Mouse (Mus musculus): ENCODE data around the gene Tktl1. TPM values are rescaled to one million over a fixed set of nuclear protein-coding genes. Genes with fewer than 3 reads are reported as not detected.

Gene Tktl1
- not detected in 2 replicates for polyA plus RNA-seq (2012; rRNA removed)

DNA sequence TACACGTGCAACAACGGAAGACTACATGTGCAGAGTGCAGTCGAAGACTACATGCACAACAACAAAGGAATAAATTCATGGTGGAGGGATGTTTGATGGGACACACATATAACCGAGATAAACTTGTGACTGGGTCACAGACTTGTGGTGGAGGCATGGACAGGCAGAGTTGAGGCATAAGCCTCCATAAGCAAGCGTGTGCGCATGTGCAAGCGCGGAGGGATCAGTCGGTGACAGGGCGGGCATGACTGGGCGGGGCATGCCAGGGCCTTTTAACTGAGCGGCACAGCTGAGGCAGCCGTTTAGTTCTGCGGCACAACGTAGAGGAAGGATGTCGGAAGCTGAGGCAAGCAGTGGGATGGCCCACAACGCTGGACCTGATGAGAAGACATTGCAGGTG lies at the start of gene Tktl1:
Gene Tktl1 (plus strand): TSS at position 301 of the 400 bp plus-strand sequence.

DNA sequence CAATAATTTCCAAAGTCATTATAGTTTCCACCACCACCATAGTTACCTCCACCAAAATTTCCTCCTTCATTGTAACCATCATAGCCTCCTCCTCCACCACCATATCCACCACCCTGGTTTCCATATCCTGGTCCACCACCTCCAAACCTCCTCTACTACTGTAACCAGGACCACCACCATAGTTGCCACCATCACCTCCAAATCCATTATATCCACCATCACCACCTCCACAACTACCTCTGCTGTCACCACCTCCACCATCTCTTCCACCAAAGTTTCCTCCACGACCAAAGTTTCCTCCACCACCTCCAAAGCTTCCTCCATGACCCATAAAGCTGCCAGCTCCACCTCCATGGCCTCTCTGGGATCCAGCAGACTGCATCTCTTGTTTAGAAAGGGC lies 41.8 kb upstream of the Tktl1 start, which contains the start of gene Mecp2:
Gene Mecp2 (minus strand): TSS at position 101 of the 400 bp plus-strand sequence.

DNA sequence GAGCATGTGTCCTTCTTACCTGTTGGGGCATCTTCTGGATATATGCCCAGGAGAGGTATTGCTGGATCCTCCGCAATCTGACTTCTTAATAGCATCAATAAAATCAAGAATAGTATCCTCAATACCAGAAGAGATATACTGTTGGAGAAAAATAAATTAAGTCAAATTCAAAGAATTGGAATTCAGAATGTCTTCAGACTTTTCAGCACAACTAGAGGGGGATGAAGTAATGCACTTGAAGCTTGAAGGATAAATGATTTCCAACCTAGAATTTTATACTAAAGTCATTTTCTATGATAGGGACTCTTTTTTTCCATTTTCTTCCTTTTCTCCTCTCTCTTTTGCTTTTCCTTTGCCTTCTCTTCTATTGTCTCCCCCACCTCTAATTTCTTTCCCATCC lies 9.3 kb upstream of the Tktl1 start, which contains the start of gene Tex28:
Gene Tex28 (minus strand): TSS at position 101 of the 400 bp plus-strand sequence.

DNA sequence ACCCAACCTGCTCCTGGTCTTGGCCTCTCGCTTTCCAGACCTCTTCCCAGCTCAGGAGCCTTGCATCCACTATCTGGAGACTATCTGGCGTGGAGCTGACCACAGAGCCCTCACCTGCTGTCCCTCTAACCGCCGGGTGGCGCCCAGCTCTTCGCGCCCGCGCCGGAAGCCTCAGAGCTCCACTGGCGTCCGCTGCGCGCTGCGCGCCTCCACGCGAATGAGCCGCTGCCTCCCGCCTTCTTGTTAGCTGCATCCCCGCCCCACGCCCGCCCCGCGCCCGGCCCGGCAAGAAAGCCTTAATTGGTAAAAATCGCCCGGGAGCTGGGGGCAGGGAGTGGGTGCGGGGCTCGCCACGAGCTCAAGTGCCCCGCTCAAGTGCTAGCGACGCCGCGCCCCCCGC lies 72.6 kb downstream of the Tktl1 start, which contains the start of gene Flna:
Gene Flna (minus strand): TSS at position 206 of the 400 bp plus-strand sequence.

DNA sequence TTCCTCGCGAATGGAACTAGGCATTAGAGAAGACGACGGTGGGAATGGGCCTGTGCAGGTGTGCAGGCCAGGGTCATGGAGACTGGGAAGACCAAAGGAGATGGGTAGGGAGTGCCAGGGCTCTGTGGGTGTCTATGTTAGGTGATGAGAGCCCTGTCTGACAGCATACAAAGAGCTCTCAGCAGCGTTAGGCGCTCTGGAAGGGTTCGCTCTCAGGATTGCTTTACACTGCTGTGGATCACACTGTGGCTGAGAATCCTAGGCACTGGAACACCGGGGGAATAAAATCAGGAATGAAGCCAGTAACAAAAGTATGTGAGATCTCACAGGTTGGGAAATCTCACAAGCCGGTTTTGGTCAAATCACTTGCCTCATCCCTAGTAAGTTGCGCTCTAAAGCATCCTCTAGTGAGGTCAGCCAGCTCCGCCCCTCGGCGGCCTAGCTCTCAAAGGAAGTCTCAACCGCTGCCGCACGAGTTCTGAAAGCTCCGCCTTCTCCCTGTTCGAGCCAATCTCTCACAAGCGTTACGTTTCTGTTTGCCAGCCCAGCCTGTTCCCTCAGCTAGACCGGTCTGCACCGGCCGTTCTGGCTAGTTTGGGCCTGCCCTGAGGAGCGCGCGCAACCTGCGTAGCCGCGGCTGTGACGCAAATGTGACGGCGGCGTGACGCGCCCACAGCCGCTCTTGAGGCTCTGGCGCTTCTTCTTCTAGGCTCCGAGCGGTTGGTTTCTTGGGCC lies 77.3 kb downstream of the Tktl1 start, which contains the start of gene Emd:
Gene Emd (plus strand): TSS at position 535 of the 735 bp plus-strand sequence.

Other genes starting within 250 kb of the Tktl1 start
- 16.4 and 17.5 TPM in 2 replicates for gene Renbp, start 246.4 kb upstream of the Tktl1 start, polyA plus RNA-seq (2012; rRNA removed)
- gene Hcfc1, start 210.9 kb upstream of the Tktl1 start, polyA plus RNA-seq (2012; rRNA removed): 12.8 and 17.0 TPM in 2 replicates
- 21.7 and 22.4 TPM in 2 replicates for gene Irak1, start 153.3 kb upstream of the Tktl1 start, polyA plus RNA-seq (2012; rRNA removed)
- gene Opn1mw, start 49.8 kb upstream of the Tktl1 start, polyA plus RNA-seq (2012; rRNA removed): not detected in 2 replicates
- gene Mecp2, start 41.9 kb upstream of the Tktl1 start, polyA plus RNA-seq (2012; rRNA removed): 3.2 and 3.9 TPM in 2 replicates
- gene Tex28, start 9.4 kb upstream of the Tktl1 start, polyA plus RNA-seq (2012; rRNA removed): not detected in 2 replicates
- 78.2 and 95.5 TPM in 2 replicates for gene Flna, start 72.6 kb downstream of the Tktl1 start, polyA plus RNA-seq (2012; rRNA removed)
- gene Emd, start 77.4 kb downstream of the Tktl1 start, polyA plus RNA-seq (2012; rRNA removed): 21.0 and 25.4 TPM in 2 replicates
- gene Rpl10, start 93.6 kb downstream of the Tktl1 start, polyA plus RNA-seq (2012; rRNA removed): 1,323 and 1,359 TPM in 2 replicates
- 27.9 and 31.7 TPM in 2 replicates for gene Taz, start 104.7 kb downstream of the Tktl1 start, polyA plus RNA-seq (2012; rRNA removed)
- gene Dnase1l1, start 105.1 kb downstream of the Tktl1 start, polyA plus RNA-seq (2012; rRNA removed): 12.3 and 12.4 TPM in 2 replicates
- 78.4 and 81.0 TPM in 2 replicates for gene Atp6ap1, start 119.8 kb downstream of the Tktl1 start, polyA plus RNA-seq (2012; rRNA removed)
- gene Gdi1, start 127.7 kb downstream of the Tktl1 start, polyA plus RNA-seq (2012; rRNA removed): 114 and 163 TPM in 2 replicates
- gene Fam50a, start 135.8 kb downstream of the Tktl1 start, polyA plus RNA-seq (2012; rRNA removed): 17.1 and 18.8 TPM in 2 replicates
- gene Plxna3, start 151.8 kb downstream of the Tktl1 start, polyA plus RNA-seq (2012; rRNA removed): 2.4 and 3.7 TPM in 2 replicates
- gene Lage3, start 176.4 kb downstream of the Tktl1 start, polyA plus RNA-seq (2012; rRNA removed): 42.7 and 52.1 TPM in 2 replicates
- gene Ubl4a, start 196.0 kb downstream of the Tktl1 start, polyA plus RNA-seq (2012; rRNA removed): 19.6 and 21.6 TPM in 2 replicates
- gene Slc10a3, start 196.1 kb downstream of the Tktl1 start, polyA plus RNA-seq (2012; rRNA removed): 4.5 and 4.9 TPM in 2 replicates
- 13.7 and 15.3 TPM in 2 replicates for gene Fam3a, start 216.0 kb downstream of the Tktl1 start, polyA plus RNA-seq (2012; rRNA removed)
- 18.2 and 19.2 TPM in 2 replicates for gene Ikbkg, start 216.0 kb downstream of the Tktl1 start, polyA plus RNA-seq (2012; rRNA removed)